Mouse (Mus musculus) forebrain, embryonic 16.5 days (tissue): ENCODE results near the gene Nfkb2. TPM values are rescaled to one million over a fixed set of nuclear protein-coding genes. Genes with fewer than 3 reads are reported as not detected.

Experiments
- ATAC-seq: fragments of 200-750 bp; cut with Nextera tagmentation; 2 replicates; pipeline ENCODE4 v1.8.0; 2017; ENCODE audit warnings: mild to moderate bottlenecking, moderate library complexity
- H3K27ac ChIP-seq: fragments of 300-500 bp; sonication (generic); 2 replicates; pipeline ENCODE4 v1.5.1; 2014; ENCODE audit warnings: low read length, control low read depth
- H3K27me3 ChIP-seq: fragments of 300-500 bp; sonication (generic); replicated peaks from 2 replicates; pipeline ENCODE4 v1.6.1; 2014; ENCODE audit warnings: low read length; ENCODE audit not compliant: control insufficient read depth, insufficient read depth
- H3K36me3 ChIP-seq: fragments of 300-500 bp; sonication (generic); 2 replicates; pipeline ENCODE4 v1.6.1; 2014; ENCODE audit not compliant: control insufficient read depth, insufficient read depth
- H3K4me1 ChIP-seq: fragments of 300-500 bp; sonication (generic); replicated peaks from 2 replicates; pipeline ENCODE4 v1.6.1; 2014; ENCODE audit warnings: low read length; ENCODE audit not compliant: control insufficient read depth, insufficient read depth
- H3K4me2 ChIP-seq: fragments of 300-500 bp; sonication (generic); 2 replicates; pipeline ENCODE4 v1.6.1; 2014; ENCODE audit warnings: mild to moderate bottlenecking, low read length, control low read depth
- H3K4me3 ChIP-seq: fragments of 300-500 bp; sonication (generic); replicated peaks from 2 replicates; pipeline ENCODE4 v1.5.1; 2014; ENCODE audit warnings: mild to moderate bottlenecking, low read length, control low read depth
- H3K9ac ChIP-seq: fragments of 300-500 bp; sonication (generic); replicated peaks from 2 replicates; pipeline ENCODE4 v1.6.1; 2014; ENCODE audit warnings: low read depth, low read length, control low read depth
- H3K9me3 ChIP-seq: fragments of 300-500 bp; sonication (generic); 2 replicates; pipeline ENCODE4 v1.6.1; 2016; ENCODE audit warnings: low read length; ENCODE audit not compliant: control insufficient read depth
- WGBS: fragments of 180-500 bp; shearing (Covaris S2); extraction: QIAGEN DNeasy Blood & Tissue Kit; methylation state at CpG from one replicate; pipeline ENCODE4 v1.1.7; 2014; 5-methylcytosine and 5-hydroxymethylcytosine counted together
- polyA plus RNA-seq: library from polyadenylated mRNA; unstranded; fragments of >200 nt; fragmentation: Nextera tagmentation; extraction: Ambion mirVana; gene quantifications from 2 replicates; pipeline ENCODE4 v1.2.1, GENCODE M21; 2015

Gene Nfkb2
- polyA plus RNA-seq, 1 experiment from 2014 or later = 1.8 TPM

DNA sequence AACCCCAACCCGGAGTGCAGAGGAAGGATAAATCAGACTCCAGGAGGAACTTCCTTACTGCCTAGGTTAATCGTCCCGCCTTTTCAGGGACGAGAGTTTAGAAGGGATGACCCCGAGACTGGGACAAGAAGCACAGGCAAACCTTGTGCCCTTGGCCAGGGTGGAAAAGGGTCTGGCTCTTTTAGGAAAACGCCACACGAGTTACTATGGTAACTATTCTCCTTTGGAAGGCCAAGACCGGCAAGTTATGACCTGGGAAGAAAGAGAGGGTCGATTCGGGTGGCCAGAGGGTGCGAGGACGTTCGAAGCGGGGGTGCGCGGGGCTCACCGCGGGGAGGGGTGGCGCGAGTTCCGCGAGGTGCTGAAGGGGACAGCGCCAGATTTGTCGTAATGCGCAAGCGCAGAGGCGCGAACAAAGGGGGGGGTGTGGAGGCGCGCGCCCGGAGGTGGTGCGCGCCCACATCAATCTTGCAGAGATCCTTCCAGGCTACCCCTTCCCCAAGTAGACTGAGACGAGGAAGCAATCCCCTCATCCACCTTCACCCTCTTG is 22.7 kb downstream of the Nfkb2 start, which contains the start of gene Psd:
Psd (minus strand) TSS at position 401 of the 550 bp plus-strand sequence.
- Histone ChIP-seq H3K27ac (peak within 1 kb of the TSS; percentile 98), H3K4me3 (peak within 1 kb of the TSS; percentile 77), H3K4me1 (peaks cover 67% of the 10 kb centered on the region), H3K9me3 (no peaks in the 10 kb centered on the region), H3K27me3 (no peaks in the 10 kb centered on the region), H3K4me2 (peak within 1 kb of the TSS; percentile 99), H3K36me3 (peaks cover 9% of the 10 kb centered on the region), H3K9ac (peak within 1 kb of the TSS; percentile 73)
- ATAC-seq = no peak
- under 1% methylated on average over 35 of the region's 35 CpGs for WGBS

DNA sequence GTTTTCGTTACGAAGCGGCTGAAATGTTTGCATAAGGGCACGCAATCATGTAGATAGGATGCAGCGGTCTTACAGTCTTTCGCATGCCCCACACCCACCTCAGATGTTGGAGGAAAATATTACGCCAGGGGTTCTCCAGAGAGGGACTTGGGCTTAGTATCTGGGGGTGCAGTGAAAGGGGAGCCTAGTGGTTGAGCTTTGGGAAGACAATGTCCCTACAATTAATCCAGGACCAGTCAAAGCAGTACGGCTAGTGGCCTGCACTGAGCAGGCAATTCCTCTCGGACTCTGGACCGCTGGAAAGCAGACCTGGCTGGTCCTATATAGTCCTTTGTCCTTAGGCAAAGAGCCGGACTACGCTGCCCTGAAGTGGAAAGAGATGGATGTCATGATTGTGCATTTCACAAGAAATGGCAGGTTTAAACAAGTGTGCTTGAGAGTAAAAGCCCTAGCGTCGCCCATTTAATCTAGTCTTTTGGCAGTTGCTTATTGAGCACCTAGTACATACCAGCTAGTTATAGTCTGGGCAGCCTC is 23.5 kb downstream of the Nfkb2 start:
- Histone ChIP-seq H3K27ac (peak overlapping the region; percentile 98), H3K4me3 (peak overlapping the region; percentile 77), H3K36me3 (peaks cover 9% of the 10 kb centered on the region), H3K4me2 (peak overlapping the region; percentile 99), H3K27me3 (no peaks in the 10 kb centered on the region), H3K9ac (peak overlapping the region; percentile 70), H3K9me3 (no peaks in the 10 kb centered on the region), H3K4me1 (peaks cover 59% of the 10 kb centered on the region)
- WGBS = 29% methylated on average over 14 of the region's 14 CpGs
- ATAC-seq = no peak

DNA sequence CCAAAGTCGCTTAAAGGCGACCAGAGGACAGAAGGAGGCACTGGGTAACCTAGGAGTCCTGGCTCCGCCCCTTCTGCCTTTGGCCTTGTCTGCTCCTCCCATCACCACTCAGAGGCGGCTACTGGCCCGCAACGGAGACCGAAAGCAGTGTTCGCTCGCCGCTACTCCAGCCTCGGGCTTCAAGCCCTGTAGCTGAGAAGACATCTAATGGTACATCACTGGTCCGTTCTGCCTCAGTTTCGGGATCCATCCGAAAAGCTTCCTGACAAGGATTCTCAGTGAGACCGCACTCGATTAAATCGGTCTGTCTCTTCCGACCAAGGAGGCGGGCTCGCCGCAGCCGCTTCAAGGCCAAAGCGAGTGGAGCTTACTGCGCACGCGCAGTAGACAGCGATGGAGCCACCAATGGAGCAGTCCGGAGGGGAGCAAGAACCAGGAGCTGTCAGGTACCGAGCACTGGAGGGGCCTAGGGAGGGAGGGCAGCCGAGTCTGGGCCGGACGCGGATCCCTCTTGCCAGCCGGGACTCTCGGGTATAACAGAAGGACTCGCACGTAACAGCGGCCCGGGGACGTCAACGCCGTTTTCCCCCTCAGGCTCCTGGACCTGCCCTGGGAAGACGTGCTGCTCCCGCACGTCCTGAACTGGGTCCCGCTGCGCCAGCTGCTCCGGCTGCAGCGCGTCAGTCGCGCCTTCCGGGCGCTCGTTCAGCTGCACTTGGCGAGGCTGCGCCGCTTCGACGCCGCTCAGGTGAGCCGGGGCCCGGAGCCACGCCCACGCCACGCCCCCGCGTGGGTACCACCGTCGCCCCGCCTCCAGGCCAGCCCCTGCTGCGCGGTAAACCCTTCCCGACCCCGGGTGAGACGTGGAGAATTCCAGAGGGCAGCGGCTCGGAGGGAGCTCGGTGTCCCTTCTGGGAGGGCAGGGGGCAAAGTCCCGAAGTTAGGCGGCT is 24.2 kb downstream of the Nfkb2 start, which contains the start of gene Fbxl15:
Fbxl15 (plus strand) TSS at position 104 of the 950 bp plus-strand sequence.
- Histone ChIP-seq H3K36me3 (peaks cover 9% of the 10 kb centered on the region), H3K4me2 (peak within 1 kb of the TSS; percentile 99), H3K9me3 (no peaks in the 10 kb centered on the region), H3K4me3 (peak within 1 kb of the TSS; percentile 77), H3K4me1 (peaks cover 51% of the 10 kb centered on the region), H3K27me3 (no peaks in the 10 kb centered on the region), H3K27ac (peak within 1 kb of the TSS; percentile 98), H3K9ac (peak within 1 kb of the TSS; percentile 73)
- under 1% methylated on average over 80 of the region's 81 CpGs for WGBS
- ATAC-seq = peak; percentile 90

DNA sequence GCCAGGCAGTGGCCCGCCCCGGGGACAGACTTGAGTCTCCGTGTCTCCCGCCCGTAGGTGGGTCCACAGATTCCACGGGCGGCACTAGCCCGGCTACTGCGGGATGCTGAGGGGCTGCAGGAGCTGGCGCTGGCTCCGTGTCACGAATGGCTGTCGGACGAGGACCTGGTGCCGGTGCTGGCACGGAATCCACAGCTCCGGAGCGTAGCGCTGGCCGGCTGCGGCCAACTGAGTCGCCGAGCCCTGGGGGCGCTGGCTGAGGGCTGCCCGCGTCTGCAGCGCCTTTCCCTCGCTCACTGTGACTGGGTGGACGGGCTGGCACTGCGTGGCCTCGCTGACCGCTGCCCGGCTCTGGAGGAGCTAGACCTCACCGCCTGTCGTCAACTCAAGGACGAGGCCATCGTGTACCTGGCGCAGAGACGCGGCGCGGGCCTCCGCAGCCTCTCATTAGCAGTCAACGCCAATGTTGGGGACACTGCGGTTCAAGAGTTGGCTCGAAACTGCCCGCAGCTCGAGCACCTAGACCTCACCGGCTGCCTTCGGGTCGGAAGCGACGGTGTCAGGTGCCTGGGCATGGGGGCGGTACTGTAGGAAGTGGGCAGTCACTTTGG is 25.0 kb downstream of the Nfkb2 start:
- H3K9ac ChIP-seq = peak overlapping the region; percentile 70
- peak overlapping the region; percentile 77 for H3K4me3 ChIP-seq
- peak; percentile 2; the same call in 1 of the 2 replicates for ATAC-seq
- WGBS = under 1% methylated on average over 54 of the region's 54 CpGs
- peak overlapping the region; percentile 99 for H3K4me2 ChIP-seq
- peaks cover 9% of the 10 kb centered on the region for H3K36me3 ChIP-seq
- H3K9me3 ChIP-seq = no peaks in the 10 kb centered on the region
- H3K27me3 ChIP-seq = no peaks in the 10 kb centered on the region
- H3K27ac ChIP-seq = peak overlapping the region; percentile 98
- peaks cover 48% of the 10 kb centered on the region for H3K4me1 ChIP-seq

DNA sequence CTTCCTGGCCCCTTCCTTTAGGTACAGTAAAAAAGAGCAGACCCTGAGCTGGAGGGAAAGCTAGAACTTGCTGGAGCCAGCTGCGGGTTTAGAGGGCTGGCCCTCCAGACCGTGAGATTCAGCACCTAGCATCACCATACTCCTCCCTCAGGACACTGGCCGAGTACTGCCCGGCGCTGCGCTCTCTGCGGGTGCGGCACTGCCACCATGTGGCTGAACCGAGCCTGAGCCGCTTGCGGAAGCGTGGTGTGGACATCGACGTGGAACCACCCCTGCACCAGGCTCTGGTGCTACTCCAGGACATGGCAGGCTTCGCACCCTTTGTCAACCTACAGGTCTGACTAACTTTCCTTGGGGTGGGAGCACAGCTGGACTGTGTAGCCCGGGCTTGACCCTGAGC is 25.8 kb downstream of the Nfkb2 start:
- 6% methylated on average over 16 of the region's 16 CpGs for WGBS
- H3K27ac ChIP-seq = no peak overlapping the region
- H3K4me2 ChIP-seq = peak overlapping the region; percentile 99
- peaks cover 42% of the 10 kb centered on the region for H3K4me1 ChIP-seq
- no peak for ATAC-seq
- no peak overlapping the region for H3K9ac ChIP-seq
- H3K27me3 ChIP-seq = no peaks in the 10 kb centered on the region
- peaks cover 9% of the 10 kb centered on the region for H3K36me3 ChIP-seq
- H3K4me3 ChIP-seq = peak overlapping the region; percentile 7; the same call in 1 of the 2 replicates
- H3K9me3 ChIP-seq = no peaks in the 10 kb centered on the region

DNA sequence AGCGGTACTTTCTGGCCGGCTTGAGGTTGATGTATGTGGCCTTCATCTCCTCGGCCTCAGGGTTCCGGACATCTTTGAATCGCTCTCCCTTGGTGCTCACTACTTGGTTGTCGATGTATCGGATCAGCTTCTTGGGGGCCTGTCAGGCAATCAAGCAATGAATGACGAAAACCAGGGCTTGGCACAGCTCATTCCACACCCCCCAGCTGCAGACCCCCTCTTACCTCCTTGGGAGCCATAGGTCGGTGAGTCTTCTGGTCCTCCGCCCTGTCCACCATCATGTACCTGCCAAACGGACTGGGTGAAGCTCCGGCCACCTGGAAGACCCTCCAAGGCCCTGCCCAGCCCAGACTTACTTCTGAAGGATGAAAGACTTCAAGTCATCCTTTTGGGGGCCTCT is 26.6 kb downstream of the Nfkb2 start:
- ATAC-seq = no peak
- H3K36me3 ChIP-seq = peaks cover 9% of the 10 kb centered on the region
- no peaks in the 10 kb centered on the region for H3K27me3 ChIP-seq
- H3K9me3 ChIP-seq = no peaks in the 10 kb centered on the region
- H3K4me2 ChIP-seq = no peak overlapping the region
- WGBS = 91% methylated on average over 12 of the region's 12 CpGs
- H3K4me3 ChIP-seq = no peak overlapping the region
- no peak overlapping the region for H3K9ac ChIP-seq
- H3K4me1 ChIP-seq = peaks cover 36% of the 10 kb centered on the region
- H3K27ac ChIP-seq = no peak overlapping the region

DNA sequence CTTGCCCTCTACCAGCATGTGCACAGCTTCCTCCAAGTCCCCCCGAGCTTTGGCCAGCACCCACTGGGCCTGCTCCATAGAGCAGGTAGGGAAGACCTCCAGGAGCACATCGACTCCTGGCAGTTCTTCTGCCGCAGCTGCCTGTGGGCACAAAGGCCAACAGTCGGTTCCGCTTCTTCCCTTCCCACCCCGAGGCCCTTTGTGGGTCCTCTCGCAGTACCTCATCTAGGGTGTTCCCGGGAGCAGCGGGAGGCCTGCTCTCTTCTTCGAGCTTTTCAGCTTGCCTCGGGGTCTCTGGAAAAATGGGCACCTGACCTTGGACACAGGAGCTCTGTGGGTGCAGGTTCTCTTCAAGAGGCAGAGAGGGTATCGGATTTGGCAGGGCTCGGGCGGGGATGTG is 27.2 kb downstream of the Nfkb2 start:
- ATAC-seq = no peak
- WGBS = 94% methylated on average over 14 of the region's 14 CpGs
- Histone ChIP-seq H3K36me3 (peaks cover 9% of the 10 kb centered on the region), H3K4me2 (no peak overlapping the region), H3K9ac (no peak overlapping the region), H3K4me1 (peaks cover 31% of the 10 kb centered on the region), H3K27ac (no peak overlapping the region), H3K9me3 (no peaks in the 10 kb centered on the region), H3K27me3 (no peaks in the 10 kb centered on the region), H3K4me3 (no peak overlapping the region)

DNA sequence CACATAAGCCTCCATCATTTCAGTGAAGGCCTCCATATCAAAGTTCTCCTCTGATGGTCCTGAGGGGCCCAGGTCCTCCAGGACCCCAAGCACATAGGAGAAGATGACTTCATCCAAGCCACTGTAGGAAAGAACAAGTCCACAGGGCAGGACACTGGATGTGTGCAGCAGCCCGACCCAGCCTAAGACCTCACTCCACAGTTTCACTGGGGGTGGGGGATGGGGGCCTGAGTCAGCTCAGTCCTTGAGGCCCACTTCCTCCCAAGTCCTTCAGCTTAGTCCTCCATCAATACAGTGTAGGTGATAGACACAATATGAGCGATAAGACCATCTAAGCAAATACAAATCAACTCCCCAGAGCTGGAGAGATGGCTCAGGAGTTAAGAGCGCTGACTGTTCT is 27.8 kb downstream of the Nfkb2 start:
- WGBS = 79% methylated on average over 3 of the region's 3 CpGs
- Histone ChIP-seq H3K9ac (no peak overlapping the region), H3K4me3 (no peak overlapping the region), H3K4me1 (peaks cover 30% of the 10 kb centered on the region), H3K27ac (no peak overlapping the region), H3K9me3 (no peaks in the 10 kb centered on the region), H3K4me2 (no peak overlapping the region), H3K36me3 (peaks cover 9% of the 10 kb centered on the region), H3K27me3 (no peaks in the 10 kb centered on the region)
- ATAC-seq = no peak
